ENCODE assay signal across 8 mouse cellular contexts in genomic region chr16:9994041-9994950, GRCm38 (mm10). TPM values are rescaled to one million over a fixed set of nuclear protein-coding genes. Genes with fewer than 3 reads are reported as not detected.
DNase-seq lines count a peak whose midpoint lies in the region; ATAC-seq and TF ChIP-seq lines count a peak whose summit lies in the region.

No protein-coding gene starts in this region.

- no peaks in the 10 kb centered on the region for H3K79me2 ChIP-seq in myocyte (ENCODE audit: control insufficient read depth, insufficient read depth)

- H3K4me3 ChIP-seq in lung, embryonic 16.5 days (ENCODE audit: low read length), result peak overlapping the region; percentile 35
- H3K4me3 ChIP-seq in intestine, postnatal 0 days (ENCODE audit: low read depth, low read length), result no peak overlapping the region
- no peak overlapping the region for H3K4me3 ChIP-seq in myocyte

- no peak overlapping the region for H3K9ac ChIP-seq in lung, embryonic 16.5 days (ENCODE audit: low read length)
- H3K9ac ChIP-seq in intestine, postnatal 0 days (ENCODE audit: low read depth, low read length), result no peak overlapping the region

- under 1% methylated on average over 46 of the region's 51 CpGs for WGBS in lung, embryonic 16.5 days
- under 1% methylated on average over 44 of the region's 51 CpGs for WGBS in intestine, postnatal 0 days

- peak; percentile 36; the same call in 1 of the 2 replicates for ATAC-seq in lung, embryonic 16.5 days (ENCODE audit: low read depth)
- ATAC-seq in intestine, postnatal 0 days, result no peak
- no peak for ATAC-seq in megakaryocyte, adult 5-6 weeks (ENCODE audit: poor library complexity, severe bottlenecking)

- no peak for TF ChIP-seq POLR2A in myocyte (IDR thresholded peaks at IDR 0.05; ENCODE audit: insufficient read length, low read depth)

- no peaks in the 10 kb centered on the region; the same call in 1 of the 2 replicates for H3K4me1 ChIP-seq in lung, embryonic 16.5 days (replicated peaks; ENCODE audit: control insufficient read depth, insufficient read depth, low read length)
- no peaks in the 10 kb centered on the region for H3K4me1 ChIP-seq in intestine, postnatal 0 days (replicated peaks; ENCODE audit: control insufficient read depth, insufficient read depth, low read length)

- TF ChIP-seq CTCF in intestine, postnatal 0 days (IDR thresholded peaks at IDR 0.05; ENCODE audit: low read depth), result no peak

- DNase-seq in adrenal gland, adult 8-10 months, result peak; percentile 9
- no peak for DNase-seq in adrenal gland, adult 2 months
- DNase-seq in lung, adult 18-20 months, result no peak
- DNase-seq in urinary bladder, adult 18-20 months (ENCODE audit: low spot score in 2 of 2), result no peak

- H3K27me3 ChIP-seq in lung, embryonic 16.5 days (ENCODE audit: control insufficient read depth, insufficient read depth, low read depth, low read length), result peaks cover 58% of the 10 kb centered on the region
- peaks cover 48% of the 10 kb centered on the region for H3K27me3 ChIP-seq in intestine, postnatal 0 days (replicated peaks; ENCODE audit: control insufficient read depth, insufficient read depth, low read length)
- H3K27me3 ChIP-seq in myocyte (ENCODE audit: control insufficient read depth, insufficient read depth, insufficient read length), result peaks cover 21% of the 10 kb centered on the region

- H3K4me2 ChIP-seq in lung, embryonic 16.5 days (ENCODE audit: low read depth, low read length), result peak overlapping the region; percentile 53
- H3K4me2 ChIP-seq in intestine, postnatal 0 days (replicated peaks; ENCODE audit: low read depth), result peak overlapping the region; percentile 35
- peak overlapping the region; percentile 45 for H3K4me2 ChIP-seq in myocyte (ENCODE audit: low read depth)

- H3K27ac ChIP-seq in lung, embryonic 16.5 days (ENCODE audit: low read length), result no peak overlapping the region
- no peak overlapping the region for H3K27ac ChIP-seq in intestine, postnatal 0 days (ENCODE audit: low read depth, low read length)

- H3K9me3 ChIP-seq in lung, embryonic 16.5 days (ENCODE audit: control insufficient read depth, low read length), result no peaks in the 10 kb centered on the region
- H3K9me3 ChIP-seq in intestine, postnatal 0 days (ENCODE audit: control insufficient read depth), result no peaks in the 10 kb centered on the region

- H3K36me3 ChIP-seq in lung, embryonic 16.5 days (ENCODE audit: control insufficient read depth, insufficient read depth, low read length), result no peaks in the 10 kb centered on the region
- no peaks in the 10 kb centered on the region for H3K36me3 ChIP-seq in intestine, postnatal 0 days (ENCODE audit: control insufficient read depth, insufficient read depth)
- H3K36me3 ChIP-seq in myocyte (ENCODE audit: control insufficient read depth, insufficient read depth), result no peaks in the 10 kb centered on the region

- H3ac ChIP-seq in myocyte (ENCODE audit: control insufficient read depth, insufficient read length), result no peak overlapping the region

TF ChIP-seq in myocyte, 11 proteins besides CTCF, POLR2A, EP300 and RAD21:
- TF ChIP-seq SRF (IDR thresholded peaks at IDR 0.05; ENCODE audit: control insufficient read depth, insufficient read length, low read depth) (no peak), CEBPB (IDR thresholded peaks at IDR 0.05; ENCODE audit: insufficient read depth, poor library complexity, severe bottlenecking) (no peak), USF1 (IDR thresholded peaks at IDR 0.05; ENCODE audit: low read depth) (no peak), TCF3 (IDR thresholded peaks at IDR 0.05; ENCODE audit: insufficient read length, low read depth) (no peak), REST (IDR thresholded peaks at IDR 0.05; ENCODE audit: insufficient read depth, insufficient read length) (no peak), MAX (IDR thresholded peaks at IDR 0.05; ENCODE audit: low read depth) (no peak), MYOG (IDR thresholded peaks at IDR 0.05; ENCODE audit: control insufficient read depth in 1 of 3, insufficient read depth in 1 of 3, insufficient read length in 2 of 3, low read depth in 2 of 3) (no peak), E2F4 (IDR thresholded peaks at IDR 0.05; ENCODE audit: insufficient read depth) (no peak), MYOD1 (IDR thresholded peaks at IDR 0.05; ENCODE audit: control insufficient read depth in 1 of 3, insufficient read length in 2 of 3, low read depth in 2 of 3) (no peak), TCF12 (IDR thresholded peaks at IDR 0.05; ENCODE audit: insufficient read depth, poor library complexity, severe bottlenecking) (no peak)

RNA-seq across cellular contexts. Expression of gene Grin2a, which starts 1.1 kb away (rescaled TPM):
- 1 to 10 TPM; 1.4 to 3.8 (median 2.4) TPM for total RNA-seq in adrenal gland, adult 8-10 months (2022)
- total RNA-seq in adrenal gland, adult 2 months (2021), result 1 to 10 TPM in 1 of 2 experiments, under 1 TPM in 1; 0.55 to 1.2 TPM
- 0.06 and 0.56 TPM in 2 replicates for polyA plus RNA-seq in adrenal gland, adult 2 months (2012; rRNA removed)
- 0.05 and 0.19 TPM in 2 replicates for polyA plus RNA-seq in lung, embryonic 16.5 days (2015; fragmentation: Nextera tagmentation; extraction: Ambion mirVana)
- 0.03 TPM in 1 of 2 replicates, not detected in the other for polyA plus RNA-seq in intestine, postnatal 0 days (2015; fragmentation: Nextera tagmentation; extraction: Ambion mirVana)
- 0.01 TPM for polyA plus RNA-seq in myocyte (2012; fragmentation: generic; extraction: Trizol)
- not detected in 2 replicates for total RNA-seq in megakaryocyte, adult 5-6 weeks (2015)
- 0.11 TPM in 1 of 2 replicates, not detected in the other for total RNA-seq in megakaryocyte, adult 5-6 weeks (2017)
